Mouse (Mus musculus): ENCODE measurements around the gene Aoc1.

DNA sequence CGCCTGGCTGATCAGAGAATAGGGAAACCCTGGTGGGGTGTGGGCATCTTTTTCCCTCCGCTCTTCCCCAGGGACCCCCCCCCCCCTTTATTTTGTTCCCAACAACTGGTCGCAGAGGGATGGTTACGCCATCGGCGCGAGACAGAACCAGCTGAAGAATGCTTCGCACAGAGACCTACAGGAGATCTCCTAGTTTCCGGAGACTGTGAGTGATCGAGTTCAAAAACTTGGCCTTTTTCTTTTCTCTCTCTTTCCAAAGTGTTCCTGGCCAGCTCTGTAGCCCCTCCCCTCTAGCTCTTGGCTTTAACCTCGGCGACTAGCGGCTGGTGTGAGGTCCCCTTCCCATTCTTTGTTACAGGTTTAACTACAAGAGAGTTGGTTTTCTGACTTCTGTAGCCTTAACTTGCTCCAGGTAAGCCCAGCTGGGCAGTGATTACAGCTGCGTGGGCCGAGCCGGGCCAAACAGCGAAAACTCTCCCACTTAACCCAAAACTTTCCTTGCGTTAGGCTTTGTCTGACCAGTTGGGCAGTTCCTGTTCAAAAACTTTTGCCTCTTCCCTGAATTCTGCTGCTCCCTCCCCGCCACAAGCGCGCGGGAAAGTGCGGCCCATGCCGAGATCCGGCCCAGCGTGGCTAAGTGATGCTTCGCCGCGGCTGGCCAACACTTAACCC, 20.7 kb upstream of the Aoc1 start:
- TF ChIP-seq CTCF (IDR thresholded peaks at IDR 0.05; ENCODE audit: low read depth) (no peak), EP300 (optimal IDR thresholded peaks at IDR 0.05) (no peak)
